Mouse (Mus musculus) neural tube, embryonic 14.5 days (tissue): ENCODE measurements at regions not wholly inside any gene's neighbourhood (a gene's known extent, or its start where the extent isn't known, plus 50 kb on each side); places are given as distances from the start of the nearest gene placed in this dataset.

ENCODE experiments used
- ATAC-seq: fragments of 200-750 bp; cut with Nextera tagmentation; 2 replicates; pipeline ENCODE4 v1.8.0; 2017; ENCODE audit warnings: low read depth, mild to moderate bottlenecking, moderate TSS enrichment, moderate library complexity
- H3K27ac ChIP-seq: fragments of 300-500 bp; sonication (generic); 2 replicates; pipeline ENCODE4 v1.5.1; 2014; ENCODE audit warnings: low read depth, mild to moderate bottlenecking, control low read depth, low read length, moderate library complexity, mixed read lengths
- H3K27me3 ChIP-seq: fragments of 300-500 bp; sonication (generic); 2 replicates; pipeline ENCODE4 v1.6.1; 2014; ENCODE audit warnings: low read length; ENCODE audit not compliant: control insufficient read depth, insufficient read depth
- H3K36me3 ChIP-seq: fragments of 300-500 bp; sonication (generic); 2 replicates; pipeline ENCODE4 v1.6.1; 2014; ENCODE audit warnings: low read length, mixed read lengths; ENCODE audit not compliant: control insufficient read depth, insufficient read depth
- H3K4me1 ChIP-seq: fragments of 300-500 bp; sonication (generic); 2 replicates; pipeline ENCODE4 v1.6.1; 2014; ENCODE audit warnings: low read length; ENCODE audit not compliant: control insufficient read depth, insufficient read depth
- H3K4me2 ChIP-seq: fragments of 300-500 bp; sonication (generic); 2 replicates; pipeline ENCODE4 v1.6.1; 2014; ENCODE audit warnings: mild to moderate bottlenecking, low read depth, low read length, control low read depth
- H3K4me3 ChIP-seq: fragments of 300-500 bp; sonication (generic); 2 replicates; pipeline ENCODE4 v1.5.1; 2014; ENCODE audit warnings: low read depth, low read length, control low read depth, mixed read lengths
- H3K9ac ChIP-seq: fragments of 300-500 bp; sonication (generic); replicated peaks from 2 replicates; pipeline ENCODE4 v1.6.1; 2014; ENCODE audit warnings: low read depth, mild to moderate bottlenecking, control low read depth, low read length, mixed read lengths
- H3K9me3 ChIP-seq: fragments of 300-500 bp; sonication (generic); 2 replicates; pipeline ENCODE4 v1.6.1; 2016; ENCODE audit warnings: low read length; ENCODE audit not compliant: control insufficient read depth
- WGBS: fragments of 180-500 bp; shearing (Covaris S2); extraction: QIAGEN DNeasy Blood & Tissue Kit; methylation state at CpG from one replicate; pipeline ENCODE4 v1.1.7; 2014; 5-methylcytosine and 5-hydroxymethylcytosine counted together

DNA sequence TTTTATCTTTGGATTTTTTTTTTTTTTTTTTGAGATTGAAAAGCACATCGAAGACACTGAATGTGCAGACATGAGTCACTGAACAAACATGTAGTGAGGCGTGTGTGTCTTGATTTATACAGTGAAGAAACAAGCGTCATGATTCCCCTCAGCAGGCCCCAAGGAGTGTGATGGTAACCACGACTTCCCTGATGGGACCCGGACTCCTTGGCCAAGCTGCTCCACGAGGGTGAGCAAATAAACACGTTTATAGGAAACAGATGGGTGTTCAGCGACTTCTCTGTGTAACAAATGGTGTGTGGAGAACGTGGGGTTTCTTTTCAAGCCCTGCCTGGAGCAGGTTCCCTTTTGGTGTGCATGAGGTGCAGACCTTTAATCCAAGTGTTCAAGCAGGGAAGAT, 228.9 kb upstream of the Elac2 start:
- no peak overlapping the region for H3K9ac ChIP-seq
- no peak overlapping the region for H3K4me3 ChIP-seq
- H3K27ac ChIP-seq, result no peak overlapping the region
- H3K9me3 ChIP-seq, result no peaks in the 10 kb centered on the region
- no peak overlapping the region for H3K4me2 ChIP-seq
- H3K27me3 ChIP-seq, result no peaks in the 10 kb centered on the region
- no peak for ATAC-seq
- no peaks in the 10 kb centered on the region for H3K4me1 ChIP-seq
- H3K36me3 ChIP-seq, result no peaks in the 10 kb centered on the region
- 65% methylated on average over 9 of the region's 9 CpGs for WGBS

GRCm38 (mm10) chr11:64752299-64752698, 226.5 kb upstream of the Elac2 start:
- no peak for ATAC-seq

GRCm38 (mm10) chr11:64752816-64753215, 226.0 kb upstream of the Elac2 start:
- no peaks in the 10 kb centered on the region for H3K4me1 ChIP-seq
- H3K4me3 ChIP-seq, result no peak overlapping the region
- H3K36me3 ChIP-seq, result no peaks in the 10 kb centered on the region
- no peaks in the 10 kb centered on the region for H3K27me3 ChIP-seq
- no peak for ATAC-seq
- no peak overlapping the region for H3K4me2 ChIP-seq
- no peaks in the 10 kb centered on the region for H3K9me3 ChIP-seq
- 42% methylated on average over 7 of the region's 7 CpGs for WGBS
- H3K9ac ChIP-seq, result no peak overlapping the region
- no peak overlapping the region for H3K27ac ChIP-seq

More at GRCm38 (mm10) chr11:64752299-64752698, 226.5 kb upstream of the Elac2 start:
- H3K27ac ChIP-seq, result no peak overlapping the region
- no peaks in the 10 kb centered on the region for H3K9me3 ChIP-seq
- H3K27me3 ChIP-seq, result no peaks in the 10 kb centered on the region
- H3K36me3 ChIP-seq, result no peaks in the 10 kb centered on the region
- H3K4me2 ChIP-seq, result no peak overlapping the region
- no peak overlapping the region for H3K4me3 ChIP-seq
- WGBS, result 49% methylated on average over 3 of the region's 3 CpGs
- H3K4me1 ChIP-seq, result no peaks in the 10 kb centered on the region
- H3K9ac ChIP-seq, result no peak overlapping the region

- no peaks in the 10 kb centered on the region for H3K27me3 ChIP-seq
- no peak for ATAC-seq
- no peaks in the 10 kb centered on the region for H3K9me3 ChIP-seq
- no peak overlapping the region for H3K27ac ChIP-seq
- H3K9ac ChIP-seq, result no peak overlapping the region
- H3K4me3 ChIP-seq, result no peak overlapping the region
- no peaks in the 10 kb centered on the region for H3K4me1 ChIP-seq
- H3K4me2 ChIP-seq, result no peak overlapping the region
- no peaks in the 10 kb centered on the region for H3K36me3 ChIP-seq
- WGBS, result 60% methylated on average over 5 of the region's 5 CpGs
Observed at GRCm38 (mm10) chr11:64754076-64754475, 224.8 kb upstream of the Elac2 start.

DNA sequence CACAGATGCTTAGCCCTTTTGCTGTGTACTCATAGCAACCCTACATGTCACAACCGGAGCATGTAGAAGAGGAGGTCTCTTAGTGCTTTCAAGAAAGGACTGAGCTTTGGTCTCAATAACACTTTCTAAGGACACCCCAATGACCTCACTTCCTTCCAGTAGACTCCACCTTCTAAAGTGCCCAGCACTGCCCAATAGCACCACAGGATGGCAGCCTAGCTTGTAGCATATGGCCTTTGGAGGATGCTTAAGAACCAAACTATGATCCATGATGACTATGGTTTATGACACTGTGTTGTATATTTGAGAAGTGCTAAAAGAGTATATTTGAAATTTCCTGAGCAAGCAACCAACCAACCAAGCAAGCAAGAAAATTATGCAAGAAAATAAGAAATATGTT, 223.3 kb upstream of the Elac2 start:
- no peaks in the 10 kb centered on the region for H3K36me3 ChIP-seq
- 91% methylated on average over 1 of the region's 1 CpGs for WGBS
- no peak overlapping the region for H3K9ac ChIP-seq
- H3K4me3 ChIP-seq, result no peak overlapping the region
- ATAC-seq, result no peak
- H3K4me1 ChIP-seq, result no peaks in the 10 kb centered on the region
- H3K9me3 ChIP-seq, result no peaks in the 10 kb centered on the region
- H3K27me3 ChIP-seq, result no peaks in the 10 kb centered on the region
- H3K4me2 ChIP-seq, result no peak overlapping the region
- no peak overlapping the region for H3K27ac ChIP-seq

- no peak overlapping the region for H3K9ac ChIP-seq
- WGBS, result 94% methylated on average over 3 of the region's 3 CpGs
- H3K4me2 ChIP-seq, result no peak overlapping the region
Observed at GRCm38 (mm10) chr11:64760626-64761025, 218.2 kb upstream of the Elac2 start.

DNA sequence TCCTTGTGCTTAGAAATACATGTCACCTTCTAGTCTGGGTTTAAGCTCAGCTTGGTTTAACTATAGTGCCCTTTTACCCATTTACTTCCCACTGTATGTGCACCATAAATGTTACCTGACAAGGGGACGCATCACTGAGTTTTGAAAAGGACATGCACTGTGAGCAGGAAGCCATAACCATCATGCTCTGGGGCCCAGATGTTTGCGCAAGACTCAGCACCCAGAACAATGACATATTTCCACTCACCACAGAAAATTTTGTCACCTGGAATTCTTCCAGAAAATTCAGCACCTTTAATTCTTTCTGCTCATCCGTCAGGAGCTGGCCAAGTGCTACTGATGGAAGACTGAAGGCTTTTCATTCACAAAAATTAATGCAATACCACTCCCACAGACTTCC, 216.1 kb upstream of the Elac2 start:
- Histone ChIP-seq H3K4me1 (no peaks in the 10 kb centered on the region), H3K9me3 (no peaks in the 10 kb centered on the region), H3K27ac (no peak overlapping the region), H3K36me3 (no peaks in the 10 kb centered on the region), H3K9ac (no peak overlapping the region), H3K4me3 (no peak overlapping the region), H3K27me3 (no peaks in the 10 kb centered on the region), H3K4me2 (no peak overlapping the region)
- 81% methylated on average over 3 of the region's 3 CpGs for WGBS
- ATAC-seq, result no peak

More at GRCm38 (mm10) chr11:64760626-64761025, 218.2 kb upstream of the Elac2 start:
- Histone ChIP-seq H3K36me3 (no peaks in the 10 kb centered on the region), H3K9me3 (no peaks in the 10 kb centered on the region), H3K27ac (no peak overlapping the region), H3K4me1 (no peaks in the 10 kb centered on the region), H3K4me3 (no peak overlapping the region), H3K27me3 (no peaks in the 10 kb centered on the region)
- no peak for ATAC-seq

DNA sequence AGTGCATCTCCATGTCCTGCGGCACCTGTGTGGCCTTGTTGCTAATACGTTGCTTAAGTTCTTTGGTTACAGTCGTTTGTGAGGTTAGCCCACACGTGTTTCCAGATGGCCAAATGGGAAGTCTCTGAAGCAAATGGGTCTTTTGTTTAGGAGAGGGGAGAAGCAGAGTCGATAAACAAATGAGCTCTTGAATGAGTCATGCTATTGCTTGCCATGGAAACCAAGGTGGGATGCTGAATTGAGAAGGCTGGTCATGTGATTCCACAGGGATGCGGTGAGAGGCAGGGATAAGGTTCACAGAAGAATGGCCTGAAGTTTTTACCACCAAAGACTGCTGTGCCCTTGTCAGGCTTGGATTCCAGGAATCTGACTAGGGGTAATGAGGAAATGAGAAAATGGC, 214.8 kb upstream of the Elac2 start:
- 29% methylated on average over 6 of the region's 6 CpGs for WGBS
- H3K4me3 ChIP-seq, result no peak overlapping the region
- no peak overlapping the region for H3K4me2 ChIP-seq
- no peak overlapping the region for H3K27ac ChIP-seq
- H3K4me1 ChIP-seq, result no peaks in the 10 kb centered on the region
- no peak overlapping the region for H3K9ac ChIP-seq
- no peaks in the 10 kb centered on the region for H3K36me3 ChIP-seq
- no peaks in the 10 kb centered on the region for H3K27me3 ChIP-seq
- H3K9me3 ChIP-seq, result no peaks in the 10 kb centered on the region
- no peak for ATAC-seq

- WGBS, result 82% methylated on average over 5 of the region's 5 CpGs
Observed at GRCm38 (mm10) chr11:64776691-64777090, 202.1 kb upstream of the Elac2 start.

More at GRCm38 (mm10) chr11:64776691-64777090, 202.1 kb upstream of the Elac2 start:
- no peaks in the 10 kb centered on the region for H3K36me3 ChIP-seq
- no peak overlapping the region for H3K4me2 ChIP-seq
- no peak overlapping the region for H3K9ac ChIP-seq
- no peaks in the 10 kb centered on the region for H3K27me3 ChIP-seq
- no peak overlapping the region for H3K27ac ChIP-seq
- H3K9me3 ChIP-seq, result no peaks in the 10 kb centered on the region
- ATAC-seq, result no peak
- no peaks in the 10 kb centered on the region for H3K4me1 ChIP-seq
- no peak overlapping the region for H3K4me3 ChIP-seq
